Mouse (Mus musculus) lung, postnatal 0 days (tissue): ENCODE measurements around the gene Ttll12. TPM values are rescaled to one million over a fixed set of nuclear protein-coding genes. Genes with fewer than 3 reads are reported as not detected.

ENCODE experiments used
- ATAC-seq: fragments of 200-750 bp; cut with Nextera tagmentation; 2 replicates; pipeline ENCODE4 v1.8.0; 2017; ENCODE audit warnings: moderate library complexity
- DNase-seq: peaks from one replicate; pipeline ENCODE4 v3.0.0-alpha.2; 2016; ENCODE audit warnings: low spot score
- H3K27ac ChIP-seq: fragments of 300-500 bp; sonication (generic); 2 replicates; pipeline ENCODE4 v1.5.1; 2014; ENCODE audit warnings: antibody characterized with exemption, mild to moderate bottlenecking, low read length, mixed read lengths
- H3K27me3 ChIP-seq: fragments of 300-500 bp; sonication (generic); replicated peaks from 2 replicates; pipeline ENCODE4 v1.6.1; 2014; ENCODE audit warnings: low read length, mixed read lengths; ENCODE audit not compliant: insufficient read depth
- H3K36me3 ChIP-seq: fragments of 300-500 bp; sonication (generic); 2 replicates; pipeline ENCODE4 v1.6.1; 2014; ENCODE audit warnings: low read length, mixed read lengths; ENCODE audit not compliant: insufficient read depth
- H3K4me1 ChIP-seq: fragments of 300-500 bp; sonication (generic); 2 replicates; pipeline ENCODE4 v1.6.1; 2014; ENCODE audit warnings: antibody characterized with exemption, low read depth, low read length, mixed read lengths; ENCODE audit not compliant: insufficient read depth
- H3K4me2 ChIP-seq: fragments of 300-500 bp; sonication (generic); replicated peaks from 2 replicates; pipeline ENCODE4 v1.6.1; 2014; ENCODE audit warnings: low read depth, mild to moderate bottlenecking, low read length, moderate library complexity, mixed read lengths
- H3K4me3 ChIP-seq: fragments of 300-500 bp; sonication (generic); 2 replicates; pipeline ENCODE4 v1.5.1; 2014; ENCODE audit warnings: low read depth, low read length
- H3K9ac ChIP-seq: fragments of 300-500 bp; sonication (generic); replicated peaks from 2 replicates; pipeline ENCODE4 v1.6.1; 2014; ENCODE audit warnings: low read depth, mild to moderate bottlenecking
- H3K9me3 ChIP-seq: fragments of 300-500 bp; sonication (generic); 2 replicates; pipeline ENCODE4 v1.6.1; 2016; ENCODE audit warnings: low read length, mixed read lengths
- CTCF ChIP-seq: IDR thresholded peaks from 2 replicates; pipeline ENCODE4 v1.5.1; 2016; ENCODE audit warnings: antibody characterized with exemption, mild to moderate bottlenecking
- EP300 ChIP-seq: IDR thresholded peaks from 2 replicates; pipeline ENCODE4 v1.6.1; 2016; ENCODE audit warnings: antibody characterized with exemption, mild to moderate bottlenecking, control low read depth
- WGBS: fragments of 180-500 bp; shearing (Covaris S2); extraction: QIAGEN DNeasy Blood & Tissue Kit; methylation state at CpG from one replicate; pipeline ENCODE4 v1.1.7; 2014; 5-methylcytosine and 5-hydroxymethylcytosine counted together
- polyA plus RNA-seq: library from polyadenylated mRNA; unstranded; fragments of >200 nt; fragmentation: Nextera tagmentation; extraction: Ambion mirVana; gene quantifications from 2 replicates; pipeline ENCODE4 v1.2.1, GENCODE M21; 2015

Gene Ttll12
- polyA plus RNA-seq, 1 experiment from 2014 or later: 12.3 TPM

- H3K27ac ChIP-seq: peak overlapping the region; percentile 85
- H3K9me3 ChIP-seq: no peaks in the 10 kb centered on the region
- TF ChIP-seq CTCF: no peak
- no peak for TF ChIP-seq EP300
- no peaks in the 10 kb centered on the region for H3K36me3 ChIP-seq
- H3K9ac ChIP-seq: no peak overlapping the region
- H3K4me3 ChIP-seq: no peak overlapping the region
- 65% methylated on average over 4 of the region's 4 CpGs for WGBS
- H3K4me2 ChIP-seq: no peak overlapping the region
- H3K4me1 ChIP-seq: peaks cover 29% of the 10 kb centered on the region
- DNase-seq (no peak), ATAC-seq (no peak)
- H3K27me3 ChIP-seq: 0 out of 2 replicates have a peak, but pooled peaks cover 4% of the 10 kb centered on the region
These were observed 66.1 kb downstream of the Ttll12 start for GRCm38 (mm10) chr15:83528892-83529291.

GRCm38 (mm10) chr15:83527747-83528146 is 67.2 kb downstream of the Ttll12 start:
- Histone ChIP-seq H3K9ac (peak overlapping the region; percentile 65; the same call in 1 of the 2 replicates), H3K4me1 (peaks cover 29% of the 10 kb centered on the region)

GRCm38 (mm10) chr15:83527092-83527437 is 67.9 kb downstream of the Ttll12 start:
- no peak for DNase-seq
- no peaks in the 10 kb centered on the region for H3K36me3 ChIP-seq
- peak overlapping the region; percentile 65 for H3K9ac ChIP-seq
- 1% methylated on average over 26 of the region's 26 CpGs for WGBS
- H3K27me3 ChIP-seq: 0 out of 2 replicates have a peak, but pooled peaks cover 4% of the 10 kb centered on the region
- ATAC-seq: no peak
- H3K4me1 ChIP-seq: peaks cover 29% of the 10 kb centered on the region
- H3K4me2 ChIP-seq: peak overlapping the region; percentile 82
- H3K27ac ChIP-seq: peak overlapping the region; percentile 49
- H3K9me3 ChIP-seq: no peaks in the 10 kb centered on the region
- TF ChIP-seq CTCF: no peak
- no peak for TF ChIP-seq EP300
- H3K4me3 ChIP-seq: peak overlapping the region; percentile 59

More at GRCm38 (mm10) chr15:83527747-83528146, 67.2 kb downstream of the Ttll12 start:
- no peak for TF ChIP-seq EP300
- Histone ChIP-seq H3K27ac (peak overlapping the region; percentile 49; the same call in 1 of the 2 replicates), H3K27me3 (0 out of 2 replicates have a peak, but pooled peaks cover 4% of the 10 kb centered on the region), H3K9me3 (no peaks in the 10 kb centered on the region), H3K4me2 (peak overlapping the region; percentile 82), H3K4me3 (peak overlapping the region; percentile 59), H3K36me3 (no peaks in the 10 kb centered on the region)
- DNase-seq (peak; percentile 50), ATAC-seq (no peak)
- WGBS: 57% methylated on average over 2 of the region's 2 CpGs

- peaks cover 27% of the 10 kb centered on the region for H3K4me1 ChIP-seq
These were observed 68.4 kb downstream of the Ttll12 start, which contains the start of gene Bik for GRCm38 (mm10) chr15:83526424-83527091. Gene Bik, plus strand, starts transcription at chr15:83526862.

More at GRCm38 (mm10) chr15:83526424-83527091, 68.4 kb downstream of the Ttll12 start, which contains the start of gene Bik:
- H3K27me3 ChIP-seq: 0 out of 2 replicates have a peak, but pooled peaks cover 4% of the 10 kb centered on the region
- peak within 1 kb of the TSS; percentile 65 for H3K9ac ChIP-seq
- TF ChIP-seq EP300 (no peak), CTCF (no peak)
- H3K36me3 ChIP-seq: no peaks in the 10 kb centered on the region
- peak within 1 kb of the TSS; percentile 49 for H3K27ac ChIP-seq
- WGBS: 2% methylated on average over 32 of the region's 45 CpGs
- peak within 1 kb of the TSS; percentile 82 for H3K4me2 ChIP-seq
- DNase-seq (peak; percentile 66), ATAC-seq (peak; percentile 55)
- peak within 1 kb of the TSS; percentile 59 for H3K4me3 ChIP-seq
- H3K9me3 ChIP-seq: no peaks in the 10 kb centered on the region

Other genes with a start within 250 kb of the Ttll12 start
- gene Arfgap3, start 244.9 kb downstream of the Ttll12 start, polyA plus RNA-seq: 41.1 and 44.2 TPM in 2 replicates
- gene Pacsin2, start 130.6 kb downstream of the Ttll12 start, polyA plus RNA-seq: 46.7 and 51.7 TPM in 2 replicates
- 13.8 and 13.9 TPM in 2 replicates for gene Ttll1, start 84.3 kb downstream of the Ttll12 start, polyA plus RNA-seq
- gene Bik, start 68.3 kb downstream of the Ttll12 start, polyA plus RNA-seq: 33.8 and 34.6 TPM in 2 replicates
- gene Tspo, start 31.6 kb downstream of the Ttll12 start, polyA plus RNA-seq: 343 and 439 TPM in 2 replicates
- 22.8 and 24.7 TPM in 2 replicates for gene Mcat, start 31.4 kb downstream of the Ttll12 start, polyA plus RNA-seq
- gene Scube1, start 129.9 kb upstream of the Ttll12 start, polyA plus RNA-seq: 1.6 and 1.9 TPM in 2 replicates
- gene Mpped1, start 184.3 kb upstream of the Ttll12 start, polyA plus RNA-seq: 0.15 TPM in 1 of 2 replicates, not detected in the other